Mouse (Mus musculus) C2C12 (cell line): ENCODE results near the gene Vti1a. TPM values are rescaled to one million over a fixed set of nuclear protein-coding genes. Genes with fewer than 3 reads are reported as not detected.

ENCODE experiments used
- H3K27me3 ChIP-seq: one replicate; pipeline ENCODE4 v1.6.1; 2011; ENCODE audit not compliant: control insufficient read depth, insufficient read depth, insufficient read length
- H3K36me3 ChIP-seq: one replicate; pipeline ENCODE4 v1.6.1; 2011; ENCODE audit not compliant: control insufficient read depth, insufficient read depth
- H3K4me3 ChIP-seq: one replicate; pipeline ENCODE4 v1.5.1; 2011; ENCODE audit warnings: mild to moderate bottlenecking, control low read depth; ENCODE audit not compliant: poor library complexity, insufficient read depth, severe bottlenecking
- H3K79me2 ChIP-seq: one replicate; pipeline ENCODE4 v1.6.1; 2011; ENCODE audit not compliant: control insufficient read depth, insufficient read depth
- H3K79me3 ChIP-seq: one replicate; pipeline ENCODE4 v1.6.1; 2011; ENCODE audit warnings: low read depth, control low read depth
- H3ac ChIP-seq: one replicate; pipeline ENCODE3; 2011; ENCODE audit warnings: low read depth; ENCODE audit not compliant: control insufficient read depth, insufficient read length
- CEBPB ChIP-seq: IDR thresholded peaks from one replicate; pipeline ENCODE4 v1.6.1; 2011; ENCODE audit warnings: low read depth, mild to moderate bottlenecking, control low read depth, moderate library complexity
- CTCF ChIP-seq: IDR thresholded peaks from one replicate; pipeline ENCODE4 v1.5.1; 2011; ENCODE audit not compliant: control insufficient read depth, insufficient read depth, insufficient read length
- FOSL1 ChIP-seq: IDR thresholded peaks from one replicate; pipeline ENCODE4 v1.8.0; 2011; ENCODE audit warnings: mild to moderate bottlenecking, low read length; ENCODE audit not compliant: poor library complexity, insufficient read depth, severe bottlenecking
- MAX ChIP-seq: IDR thresholded peaks from one replicate; pipeline ENCODE4 v1.6.1; 2011; ENCODE audit warnings: mild to moderate bottlenecking, control low read depth
- MYOD1 ChIP-seq: IDR thresholded peaks from one replicate; pipeline ENCODE4 v1.6.1; 2011; ENCODE audit warnings: low read depth; ENCODE audit not compliant: control insufficient read depth, insufficient read length
- MYOG ChIP-seq: IDR thresholded peaks from one replicate; pipeline ENCODE4 v1.6.1; 2011; ENCODE audit not compliant: control insufficient read depth, insufficient read length; ENCODE audit errors: extremely low read depth
- USF1 ChIP-seq: IDR thresholded peaks from one replicate; pipeline ENCODE4 v1.6.1; 2011; ENCODE audit warnings: low read depth, mild to moderate bottlenecking, control low read depth, moderate library complexity
- polyA plus RNA-seq: library from polyadenylated mRNA; unstranded; fragments of >200 nt; fragmentation: generic; extraction: Trizol; gene quantifications from one replicate; pipeline ENCODE4 v1.2.1, GENCODE M21; 2012; ENCODE audit warnings: missing spikeins

The Vti1a gene
- polyA plus RNA-seq, 1 experiment = 10.4 TPM

DNA sequence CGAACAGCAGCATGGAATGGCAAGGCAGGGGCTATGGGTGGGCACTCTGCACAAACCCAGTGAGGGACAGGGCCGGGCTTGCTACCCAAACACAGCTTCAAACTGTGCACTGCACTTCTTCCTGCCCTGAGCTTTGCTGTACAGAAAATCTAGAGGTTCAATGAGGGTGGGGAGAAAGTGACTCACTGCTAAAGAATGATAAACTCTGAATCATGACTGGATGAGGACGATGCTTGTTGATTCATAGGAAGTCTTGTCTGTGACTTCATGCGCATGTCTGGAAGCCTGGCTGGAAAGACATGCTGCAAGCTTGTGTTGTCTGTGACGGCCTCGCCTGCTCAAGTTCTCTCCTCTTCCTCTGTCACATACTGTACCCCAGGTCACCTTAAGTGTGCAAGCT, 226.4 kb downstream of the Vti1a start:
- peak overlapping the region; percentile 33 for H3ac ChIP-seq
- H3K79me2 ChIP-seq = no peaks in the 10 kb centered on the region
- no peak for TF ChIP-seq CTCF
- no peak for TF ChIP-seq MYOG
- TF ChIP-seq USF1 = no peak
- no peak for TF ChIP-seq CEBPB
- peak; percentile 39 for TF ChIP-seq MYOD1
- TF ChIP-seq MAX = peak; percentile 78
- peak; percentile 81 for TF ChIP-seq FOSL1
- H3K4me3 ChIP-seq = no peak overlapping the region
- no peaks in the 10 kb centered on the region for H3K36me3 ChIP-seq
- H3K79me3 ChIP-seq = no peaks in the 10 kb centered on the region
- H3K27me3 ChIP-seq = no peaks in the 10 kb centered on the region

DNA sequence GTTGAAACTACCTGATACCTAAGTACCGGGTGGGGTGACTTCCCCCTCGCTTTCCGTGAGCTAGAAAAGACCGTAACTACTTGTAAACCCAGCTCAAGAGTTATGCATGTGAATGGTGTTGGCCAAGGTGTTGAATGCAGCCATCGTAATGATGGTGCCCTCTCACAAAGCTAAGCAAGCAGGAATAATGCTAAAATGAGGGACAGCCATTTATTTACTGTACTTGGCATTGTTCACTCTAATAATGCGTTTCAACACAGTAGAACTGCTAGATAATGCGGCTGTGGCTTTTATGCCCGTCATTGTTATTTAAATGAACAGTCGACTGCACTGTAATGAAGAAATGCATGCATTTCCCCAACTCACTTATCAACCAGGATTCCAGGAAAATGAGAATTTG, 227.1 kb downstream of the Vti1a start:
- Histone ChIP-seq H3K4me3 (no peak overlapping the region), H3K79me3 (no peaks in the 10 kb centered on the region), H3K79me2 (no peaks in the 10 kb centered on the region), H3K27me3 (no peaks in the 10 kb centered on the region), H3ac (no peak overlapping the region), H3K36me3 (no peaks in the 10 kb centered on the region)
- TF ChIP-seq MYOG (no peak), CEBPB (no peak), FOSL1 (no peak), USF1 (no peak), MAX (no peak), CTCF (no peak), MYOD1 (no peak)

DNA sequence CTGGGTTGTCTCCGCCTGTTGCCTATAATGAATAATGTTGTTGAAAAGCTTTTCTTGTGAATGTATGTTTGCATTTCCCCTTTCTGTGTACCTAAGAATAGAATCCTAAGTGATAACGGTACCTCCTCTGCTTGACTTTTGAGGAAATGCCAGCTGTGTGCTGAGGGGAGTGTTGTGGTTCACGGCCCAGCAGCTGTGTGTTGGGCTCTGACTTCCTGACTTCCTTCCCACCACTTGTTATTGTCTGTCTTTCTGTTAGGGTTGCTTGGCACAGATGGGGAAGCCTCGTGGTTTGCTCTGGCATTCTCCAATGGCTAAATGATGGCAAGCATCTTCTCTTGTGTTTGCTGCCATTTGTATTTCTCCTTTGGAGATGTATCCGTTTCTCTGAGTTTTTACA, 228.4 kb downstream of the Vti1a start:
- Histone ChIP-seq H3K36me3 (no peaks in the 10 kb centered on the region), H3K79me3 (no peaks in the 10 kb centered on the region), H3K79me2 (no peaks in the 10 kb centered on the region), H3K27me3 (no peaks in the 10 kb centered on the region), H3K4me3 (no peak overlapping the region), H3ac (no peak overlapping the region)
- peak; percentile 78 for TF ChIP-seq MAX
- TF ChIP-seq USF1 = no peak
- peak; percentile 99 for TF ChIP-seq MYOD1
- no peak for TF ChIP-seq FOSL1
- TF ChIP-seq CTCF = no peak
- TF ChIP-seq CEBPB = no peak
- no peak for TF ChIP-seq MYOG

DNA sequence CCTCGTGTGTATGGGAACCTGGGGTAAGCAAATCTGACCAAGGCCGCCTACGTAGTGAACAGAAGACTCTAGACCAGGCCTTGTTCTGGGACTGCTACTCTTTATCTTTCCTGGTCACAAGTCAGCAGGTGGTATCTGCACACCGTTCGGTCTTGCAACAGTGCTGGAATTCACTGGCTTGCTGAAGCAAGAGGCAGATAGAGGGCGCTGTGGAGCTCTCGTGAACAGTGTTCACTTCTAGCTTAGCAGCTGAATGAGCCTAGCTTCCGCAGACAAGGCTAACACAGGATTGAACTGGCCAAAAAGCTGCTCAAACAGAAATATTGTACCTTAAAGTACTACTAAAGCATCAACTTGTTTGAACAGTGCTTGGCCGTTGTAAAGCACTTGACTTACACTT, 229.4 kb downstream of the Vti1a start:
- Histone ChIP-seq H3K79me3 (no peaks in the 10 kb centered on the region), H3K4me3 (no peak overlapping the region), H3K79me2 (no peaks in the 10 kb centered on the region), H3K27me3 (no peaks in the 10 kb centered on the region), H3ac (no peak overlapping the region), H3K36me3 (no peaks in the 10 kb centered on the region)
- no peak for TF ChIP-seq USF1
- peak; percentile 46 for TF ChIP-seq CTCF

DNA sequence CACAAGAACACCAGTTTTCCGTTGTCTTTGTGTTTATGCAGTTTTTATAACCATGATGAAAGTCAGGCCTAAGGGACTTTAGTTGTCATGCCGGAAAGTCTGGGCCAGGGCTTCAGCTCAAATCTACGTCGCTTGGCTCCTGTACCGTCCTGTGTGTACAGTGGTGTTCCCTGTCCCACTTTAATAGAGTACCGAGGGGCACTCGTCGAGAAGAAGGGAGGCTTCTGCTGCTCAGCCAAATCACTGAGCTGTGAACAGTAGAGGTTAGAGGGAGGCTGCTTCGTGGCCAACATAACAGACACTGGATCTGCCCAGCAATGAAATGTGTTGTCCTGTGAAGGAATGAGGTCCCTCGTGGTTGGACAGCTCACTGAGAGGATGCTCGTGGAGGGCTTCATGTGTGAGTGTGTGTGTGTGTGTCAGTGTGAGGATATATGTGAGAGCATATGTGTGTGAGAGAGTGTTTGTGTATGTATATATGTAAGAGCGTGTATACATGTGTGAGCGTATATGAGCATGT, 230.0 kb downstream of the Vti1a start:
- H3K36me3 ChIP-seq = no peaks in the 10 kb centered on the region
- H3K79me2 ChIP-seq = no peaks in the 10 kb centered on the region
- H3K79me3 ChIP-seq = no peaks in the 10 kb centered on the region
- no peaks in the 10 kb centered on the region for H3K27me3 ChIP-seq
- no peak for TF ChIP-seq USF1
- no peak for TF ChIP-seq MAX
- no peak for TF ChIP-seq FOSL1
- TF ChIP-seq MYOG = no peak
- no peak for TF ChIP-seq CTCF
- TF ChIP-seq MYOD1 = no peak
- TF ChIP-seq CEBPB = no peak
- H3ac ChIP-seq = no peak overlapping the region
- no peak overlapping the region for H3K4me3 ChIP-seq

DNA sequence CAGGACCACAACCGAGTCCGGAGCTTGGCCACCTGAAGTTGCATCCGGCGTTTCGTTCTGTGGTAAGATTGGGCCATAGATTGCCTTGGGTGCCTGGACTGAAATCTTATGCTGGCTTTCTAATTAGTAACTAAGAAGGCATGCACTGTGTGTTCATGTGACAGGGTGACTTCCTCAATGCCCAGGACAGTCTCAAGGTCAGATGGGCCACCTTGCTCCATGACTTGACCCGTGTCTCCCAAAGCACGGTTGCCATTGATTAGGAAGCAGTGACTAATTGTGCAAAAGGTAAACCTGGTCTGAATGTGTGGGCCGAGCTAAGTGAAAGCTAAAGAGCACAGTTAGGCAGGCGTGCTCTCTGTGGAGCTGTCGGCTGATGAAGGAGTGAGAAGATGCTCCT, 232.1 kb downstream of the Vti1a start:
- Histone ChIP-seq H3K36me3 (no peaks in the 10 kb centered on the region), H3K79me3 (no peaks in the 10 kb centered on the region), H3K4me3 (no peak overlapping the region), H3ac (no peak overlapping the region), H3K27me3 (no peaks in the 10 kb centered on the region), H3K79me2 (no peaks in the 10 kb centered on the region)
- no peak for TF ChIP-seq MYOD1
- no peak for TF ChIP-seq CEBPB
- TF ChIP-seq FOSL1 = no peak
- no peak for TF ChIP-seq MAX
- no peak for TF ChIP-seq USF1
- TF ChIP-seq MYOG = no peak
- TF ChIP-seq CTCF = no peak
